Mouse (Mus musculus) adrenal gland, postnatal 36 days (tissue): ENCODE results near the gene Grin2b. TPM values are rescaled to one million over a fixed set of nuclear protein-coding genes. Genes with fewer than 3 reads are reported as not detected.
A peak's percentile ranks its signal among the peaks of the same experiment; 100 is the strongest.
"Not testable (repeated sequence)": the region's sequence is repeated elsewhere in the genome, so short reads cannot be mapped to it uniquely, and the experiment has no call there.

Source experiments
- DNase-seq, 2 experiments: peaks; one replicate each; pipeline ENCODE4 v3.0.0; 2021; ENCODE audit warnings: mixed read lengths in 1 of 2
- microRNA-seq: library from miRNA; unstranded; fragments of <30 nt; microRNA quantifications from one replicate; pipeline ENCODE4 v1.2.0, GENCODE M21; 2021
- total RNA-seq, 2 experiments: library from RNA; stranded (reverse); gene quantifications; 2 replicates each; pipeline ENCODE4 v1.2.3; 2021

Gene Grin2b
- total RNA-seq, 2 experiments from 2014 or later = 0.23 to 0.40 TPM

DNA sequence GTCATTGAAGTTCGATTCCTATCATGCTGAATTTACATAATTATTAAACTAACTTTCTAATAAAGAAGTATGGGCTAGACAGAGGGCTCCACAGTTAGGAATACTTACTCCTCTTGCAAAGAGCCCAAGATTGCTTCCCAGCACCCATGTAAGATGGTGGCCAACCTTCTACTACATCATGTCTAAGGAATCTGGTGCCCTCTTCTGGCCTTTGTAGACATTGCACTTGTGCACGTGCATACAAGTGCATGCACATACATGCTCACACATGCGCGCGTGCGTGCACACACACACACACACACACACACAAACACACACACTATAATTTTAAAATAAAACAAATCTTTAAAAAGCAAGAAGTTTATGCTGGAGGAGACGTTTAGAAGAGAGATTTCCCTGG, 481.8 kb downstream of the Grin2b start:
- no peak for DNase-seq

DNA sequence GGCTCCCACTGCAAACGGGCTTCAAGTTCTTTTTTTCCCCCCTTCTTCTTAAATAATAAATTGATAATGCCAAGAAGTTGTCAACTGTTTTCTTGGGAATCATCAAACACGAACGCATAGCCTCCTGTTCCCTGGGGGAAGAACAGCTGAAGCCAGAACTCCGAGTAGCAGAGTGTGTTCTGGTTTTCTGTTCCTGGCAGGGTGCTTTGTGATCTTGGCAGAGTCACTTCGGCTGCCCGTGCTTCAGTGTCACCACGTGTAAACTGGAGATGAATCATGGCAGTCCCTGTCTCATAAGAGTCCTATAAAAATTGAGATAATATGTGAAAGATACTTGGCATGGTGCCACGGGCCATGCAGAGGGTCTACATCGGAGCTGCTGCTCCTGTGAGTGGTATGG, 485.4 kb downstream of the Grin2b start:
- DNase-seq = peak in 1 of 2 experiments; percentile 1

GRCm38 (mm10) chr6:135684206-135684605, 489.1 kb downstream of the Grin2b start:
- DNase-seq = no peak

GRCm38 (mm10) chr6:135681423-135681822, 491.9 kb downstream of the Grin2b start:
- DNase-seq = not testable (repeated sequence)

DNA sequence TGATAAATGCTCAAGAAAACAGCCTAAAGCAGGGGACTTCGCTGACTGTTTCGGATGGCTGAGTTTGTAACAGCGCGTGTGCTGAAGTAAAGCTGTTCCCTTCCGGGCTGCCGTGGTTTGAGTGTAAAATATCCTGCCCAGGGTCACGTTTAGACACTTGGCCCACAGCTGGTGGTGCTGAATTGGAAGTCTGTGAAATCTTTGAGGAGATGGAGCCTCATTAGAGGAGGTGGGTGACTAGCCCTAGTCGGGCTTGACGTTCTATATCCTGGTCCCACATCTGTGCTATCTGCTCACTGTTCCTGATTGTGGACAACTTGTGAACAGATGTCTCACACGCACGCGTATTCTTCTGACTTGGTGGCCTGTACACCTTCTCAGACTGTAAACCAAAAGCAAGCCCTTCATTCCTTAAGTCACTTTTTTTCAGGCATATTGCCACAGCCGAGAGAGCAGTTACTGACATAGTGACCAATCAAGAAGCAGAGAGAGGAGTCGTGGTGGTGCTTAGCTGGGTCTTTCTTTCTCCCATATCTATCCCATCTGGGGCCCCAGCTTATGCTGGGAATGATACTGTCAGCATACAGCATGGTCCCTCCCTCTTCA, 493.1 kb downstream of the Grin2b start:
- DNase-seq = no peak

DNA sequence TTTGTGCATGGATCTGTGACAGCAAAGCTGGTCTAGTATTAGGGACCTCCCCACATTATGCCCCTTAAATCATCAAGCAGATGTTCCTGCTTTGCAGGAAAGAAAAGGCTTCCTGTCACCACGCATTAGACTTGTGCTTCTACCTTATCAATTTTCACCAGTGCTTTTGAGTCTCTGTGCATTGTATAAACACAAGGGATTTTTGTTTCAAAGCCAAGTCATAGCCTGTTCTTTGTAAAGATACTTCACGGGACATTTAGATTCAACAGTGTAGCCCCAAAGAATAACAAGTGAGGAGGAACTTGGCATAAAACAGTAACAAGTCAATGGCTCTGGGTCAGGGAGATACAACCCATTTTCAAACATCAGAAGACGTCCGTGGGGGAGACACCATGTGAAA, 498.9 kb downstream of the Grin2b start:
- no peak for DNase-seq

DNA sequence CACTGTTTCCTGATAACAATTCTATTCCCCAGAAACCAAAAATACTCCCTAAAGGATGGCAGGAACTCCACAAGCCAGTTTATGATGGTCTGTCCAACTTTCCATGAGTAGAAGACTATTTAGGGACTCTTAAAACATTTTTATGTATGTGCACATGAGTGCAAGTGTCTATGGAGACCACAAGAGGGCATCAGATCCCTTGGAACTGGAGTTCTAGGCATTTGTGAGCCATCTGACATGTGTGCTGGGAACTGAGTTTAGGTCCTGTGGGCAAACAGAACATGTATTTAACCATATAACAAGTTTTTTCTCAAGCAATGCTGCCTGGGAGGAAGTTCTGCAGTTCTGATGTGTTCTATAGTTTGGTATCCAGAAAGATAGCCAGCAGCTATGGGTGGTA, 501.3 kb downstream of the Grin2b start:
- no peak for DNase-seq

Small RNA genes within 50 kb of the gene (microRNA-seq; reads per million reads assigned to microRNA genes)
- not detected for gene Gm22892

Other genes starting within 250 kb of the Grin2b start
- gene Gm8994, start 154.0 kb upstream of the Grin2b start, total RNA-seq = not detected
- gene E330021D16Rik, start 242.1 kb upstream of the Grin2b start, total RNA-seq = not detected